Mouse (Mus musculus): ENCODE results near the gene Chd9.
"Not testable (repeated sequence)": the region's sequence is repeated elsewhere in the genome, so short reads cannot be mapped to it uniquely, and the experiment has no call there.

Chd9 gene

GRCm38 (mm10) chr8:90871375-90872080 is 43.4 kb downstream of the Chd9 start:
- DNase-seq, result peak; percentile 24

GRCm38 (mm10) chr8:90873051-90873450 is 44.9 kb downstream of the Chd9 start:
- DNase-seq, result no peak

GRCm38 (mm10) chr8:90876213-90876721 is 48.1 kb downstream of the Chd9 start:
- DNase-seq, result peak; percentile 85

- DNase-seq, result peak; percentile 89
Observed at GRCm38 (mm10) chr8:90876722-90877429, 48.7 kb downstream of the Chd9 start.

GRCm38 (mm10) chr8:90877430-90877975 is 49.4 kb downstream of the Chd9 start:
- no peak for DNase-seq

GRCm38 (mm10) chr8:90878551-90878950 is 50.4 kb downstream of the Chd9 start:
- no peak for DNase-seq

- DNase-seq, result no peak
Observed at GRCm38 (mm10) chr8:90880041-90880440, 51.9 kb downstream of the Chd9 start.

- DNase-seq, result no peak
Observed at GRCm38 (mm10) chr8:90881181-90881580, 53.0 kb downstream of the Chd9 start.

GRCm38 (mm10) chr8:90882088-90882691 is 54.0 kb downstream of the Chd9 start:
- no peak for DNase-seq

GRCm38 (mm10) chr8:90885671-90886368 is 57.7 kb downstream of the Chd9 start:
- no peak for DNase-seq

- not testable (repeated sequence) for DNase-seq
Observed at GRCm38 (mm10) chr8:90886369-90886712, 58.2 kb downstream of the Chd9 start.

GRCm38 (mm10) chr8:90887328-90887727 is 59.2 kb downstream of the Chd9 start:
- DNase-seq, result not testable (repeated sequence)

GRCm38 (mm10) chr8:90891872-90892578 is 63.9 kb downstream of the Chd9 start:
- no peak for DNase-seq

GRCm38 (mm10) chr8:90892579-90892919 is 64.4 kb downstream of the Chd9 start:
- DNase-seq, result peak; percentile 20

GRCm38 (mm10) chr8:90894231-90894914 is 66.2 kb downstream of the Chd9 start:
- peak; percentile 72 for DNase-seq

GRCm38 (mm10) chr8:90897343-90897742 is 69.2 kb downstream of the Chd9 start:
- DNase-seq, result no peak

GRCm38 (mm10) chr8:90898578-90898977 is 70.4 kb downstream of the Chd9 start:
- no peak for DNase-seq

GRCm38 (mm10) chr8:90902002-90902401 is 73.8 kb downstream of the Chd9 start:
- no peak for DNase-seq

- DNase-seq, result no peak
Observed at GRCm38 (mm10) chr8:90904171-90904706, 76.1 kb downstream of the Chd9 start.

GRCm38 (mm10) chr8:90906922-90907321 is 78.8 kb downstream of the Chd9 start:
- DNase-seq, result no peak

- no peak for DNase-seq
Observed at GRCm38 (mm10) chr8:90907516-90907847, 79.3 kb downstream of the Chd9 start.

All from right cerebral cortex, adult 18-20 months (tissue).